Mouse (Mus musculus) neural tube, embryonic 10.5 days (tissue): ENCODE measurements around the gene Xrcc2.

Experiments
- DNase-seq: peaks from one replicate; pipeline ENCODE4 v3.0.0-alpha.2; 2017; ENCODE audit warnings: low spot score; ENCODE audit errors: extremely low spot score

Xrcc2 gene

GRCm38 (mm10) chr5:25671051-25671450 lies 34.6 kb downstream of the Xrcc2 start:
- DNase-seq = no peak

GRCm38 (mm10) chr5:25668306-25668705 lies 37.3 kb downstream of the Xrcc2 start:
- DNase-seq = no peak

DNA sequence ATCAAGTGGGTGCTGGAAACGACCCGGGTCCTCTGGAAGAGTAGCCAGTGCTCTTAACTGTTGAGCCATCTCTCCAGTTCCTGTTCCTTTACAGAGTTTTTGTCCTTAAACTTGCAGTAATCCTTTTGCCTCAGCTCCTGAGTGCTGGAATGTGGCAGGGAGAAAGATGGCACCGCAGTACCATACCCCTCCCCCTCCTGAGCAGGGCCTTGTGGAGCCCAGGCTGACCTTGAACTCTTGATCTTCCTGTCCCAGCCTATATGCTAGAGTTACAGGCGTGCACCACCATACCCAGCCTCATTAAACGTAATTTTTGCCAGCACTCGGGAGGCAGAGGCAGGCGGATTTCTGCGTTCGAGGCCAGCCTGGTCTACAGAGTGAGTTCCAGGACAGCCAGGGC lies 38.9 kb downstream of the Xrcc2 start:
- no peak for DNase-seq

- no peak for DNase-seq
Measured at GRCm38 (mm10) chr5:25666108-25666507, 39.5 kb downstream of the Xrcc2 start.

- no peak for DNase-seq
Measured at GRCm38 (mm10) chr5:25665516-25665915, 40.1 kb downstream of the Xrcc2 start.

- DNase-seq = no peak
Measured at GRCm38 (mm10) chr5:25663165-25663564, 42.5 kb downstream of the Xrcc2 start.

GRCm38 (mm10) chr5:25654578-25654987 lies 51.0 kb downstream of the Xrcc2 start:
- DNase-seq = peak; percentile 46

GRCm38 (mm10) chr5:25653377-25653776 lies 52.2 kb downstream of the Xrcc2 start:
- no peak for DNase-seq

DNA sequence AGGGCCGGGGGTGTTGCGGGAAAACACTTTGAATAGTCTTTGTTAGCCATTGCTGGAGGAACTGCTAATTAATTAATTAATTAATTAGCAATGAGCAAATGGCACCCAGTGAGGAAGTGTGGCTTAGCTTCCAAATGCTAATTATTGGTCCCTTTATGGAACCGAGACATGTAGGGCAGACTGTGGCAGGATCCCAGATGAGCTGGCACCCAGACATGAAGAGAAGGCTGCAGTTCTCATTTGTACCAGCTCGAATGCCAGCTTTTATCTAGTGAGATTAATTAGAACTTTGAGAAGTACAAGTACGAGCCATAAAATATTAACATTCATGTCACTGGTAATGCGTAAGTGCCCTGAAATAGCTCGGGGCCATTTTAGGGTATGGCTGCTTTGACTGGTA lies 53.2 kb downstream of the Xrcc2 start:
- DNase-seq = no peak

- DNase-seq = no peak
Measured at GRCm38 (mm10) chr5:25645661-25646364, 59.8 kb downstream of the Xrcc2 start.

DNA sequence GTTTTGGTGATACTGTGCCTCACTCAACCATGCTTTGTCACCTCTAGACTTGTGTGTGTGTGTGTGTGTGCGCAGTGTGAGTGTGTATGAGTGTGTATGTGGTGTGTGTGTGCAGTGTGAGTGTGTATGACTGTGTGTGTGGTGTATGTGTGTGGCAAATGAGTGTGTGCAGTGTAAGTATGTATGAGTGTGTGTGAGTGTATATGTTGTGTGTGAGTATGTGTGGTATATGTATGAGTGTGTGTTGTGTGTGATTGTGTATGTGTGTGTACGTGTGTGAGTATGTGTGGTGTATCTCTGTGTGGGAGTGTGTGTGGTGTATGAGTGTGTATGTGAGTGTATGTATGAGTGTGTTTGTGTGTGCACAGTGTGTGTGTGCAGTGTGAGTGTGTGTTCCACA lies 61.1 kb downstream of the Xrcc2 start:
- DNase-seq = no peak

DNA sequence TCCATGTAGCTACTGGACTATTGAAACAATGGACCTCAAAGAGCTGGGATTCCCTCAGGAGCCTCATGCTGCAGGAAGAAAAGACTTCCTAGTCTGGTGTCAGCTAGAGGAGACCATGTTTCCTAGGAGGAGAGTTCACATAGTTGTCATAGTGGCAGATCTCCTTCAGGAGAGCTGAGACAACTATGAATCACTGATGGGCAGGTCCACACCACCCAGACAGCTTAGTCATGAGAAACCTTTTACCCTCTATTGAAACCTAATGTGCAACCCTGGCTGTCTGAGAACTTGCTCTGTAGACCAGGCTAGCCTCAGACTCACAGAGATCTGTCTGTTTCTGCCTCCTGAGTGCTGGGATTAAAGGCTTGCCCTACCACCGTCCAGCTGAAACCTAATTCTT lies 62.9 kb downstream of the Xrcc2 start:
- no peak for DNase-seq
